Comparison of ENCODE assay signal across 9 mouse cellular contexts in the genomic region with DNA sequence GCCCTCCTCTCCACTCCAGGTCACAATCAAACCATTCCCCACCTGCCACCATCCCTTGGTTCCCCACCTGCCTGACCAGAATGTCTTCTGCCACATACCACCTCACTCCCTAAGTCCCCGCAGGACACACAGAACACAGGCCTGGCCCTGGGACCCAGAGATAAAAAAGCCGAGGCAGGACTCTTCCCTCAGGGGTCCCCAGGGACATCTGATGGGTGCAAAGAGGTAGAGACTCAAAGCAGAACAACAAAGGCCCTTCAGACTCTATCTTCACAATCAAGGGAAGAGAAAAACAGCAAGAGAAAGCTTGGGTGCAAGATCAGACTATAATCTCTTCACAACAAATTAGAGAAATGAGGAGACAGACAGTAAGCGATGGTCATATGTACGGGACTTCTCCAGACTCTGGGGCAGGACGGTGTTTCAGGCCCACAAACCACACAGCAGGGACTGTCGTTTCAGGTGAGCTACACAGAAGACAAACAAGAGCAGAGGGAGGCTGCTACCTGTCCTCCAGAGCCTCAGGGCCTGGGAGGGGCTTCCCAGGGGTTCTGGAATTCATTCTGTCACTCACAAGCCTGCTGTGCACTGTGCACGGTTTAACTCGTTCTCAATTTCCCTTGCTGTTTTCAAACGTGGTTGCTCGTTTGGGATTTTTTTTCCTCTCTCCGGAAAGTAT. TPM values are rescaled to one million over a fixed set of nuclear protein-coding genes. Genes with fewer than 3 reads are reported as not detected.
DNase-seq lines count a peak whose midpoint lies in the region; ATAC-seq lines count a peak whose summit lies in the region.
"Had no signal": no experiment of that assay in that cellular context is flagged by ENCODE, and none has a peak within 500 bp of the region (broad histone marks: within the 10 kb centered on the region; RNA-seq: fewer than 3 reads in every experiment).

No protein-coding gene starts in this region.

- peaks cover 67% of the 10 kb centered on the region for H3K27me3 ChIP-seq in kidney, embryonic 15.5 days
- peaks cover 51% of the 10 kb centered on the region for H3K27me3 ChIP-seq in hindbrain, embryonic 14.5 days (ENCODE audit: control insufficient read depth, insufficient read depth, low read length)
- peaks cover 61% of the 10 kb centered on the region for H3K27me3 ChIP-seq in midbrain, embryonic 15.5 days (replicated peaks)
- H3K27me3 ChIP-seq: Patski had no signal

- no peak overlapping the region for H3K9ac ChIP-seq in kidney, embryonic 15.5 days
- H3K9ac ChIP-seq in hindbrain, embryonic 14.5 days, result no peak overlapping the region
- no peak overlapping the region for H3K9ac ChIP-seq in midbrain, embryonic 15.5 days

- H3K4me3 ChIP-seq in kidney, embryonic 15.5 days (replicated peaks), result peak overlapping the region; percentile 69
- peak overlapping the region; percentile 71 for H3K4me3 ChIP-seq in brown adipose tissue, adult 24 weeks (ENCODE audit: insufficient read depth, low read depth, low read length)
- H3K4me3 ChIP-seq in hindbrain, embryonic 14.5 days (replicated peaks; ENCODE audit: low read length), result peak overlapping the region; percentile 57; the same call in 1 of the 2 replicates
- H3K4me3 ChIP-seq in midbrain, embryonic 15.5 days, result peak overlapping the region; percentile 58

- no peaks in the 10 kb centered on the region for H3K36me3 ChIP-seq in kidney, embryonic 15.5 days
- no peaks in the 10 kb centered on the region for H3K36me3 ChIP-seq in hindbrain, embryonic 14.5 days (replicated peaks; ENCODE audit: control insufficient read depth, insufficient read depth)
- H3K36me3 ChIP-seq in midbrain, embryonic 15.5 days (replicated peaks), result no peaks in the 10 kb centered on the region

- peak overlapping the region; percentile 100 for H3K4me2 ChIP-seq in kidney, embryonic 15.5 days
- peak overlapping the region; percentile 99 for H3K4me2 ChIP-seq in hindbrain, embryonic 14.5 days (replicated peaks)
- peak overlapping the region; percentile 100 for H3K4me2 ChIP-seq in midbrain, embryonic 15.5 days

- H3K27ac ChIP-seq in kidney, embryonic 15.5 days, result no peak overlapping the region
- no peak overlapping the region for H3K27ac ChIP-seq in brown adipose tissue, adult 24 weeks (replicated peaks; ENCODE audit: low read depth, low read length)
- no peak overlapping the region for H3K27ac ChIP-seq in hindbrain, embryonic 14.5 days
- no peak overlapping the region for H3K27ac ChIP-seq in midbrain, embryonic 15.5 days

- DNase-seq in kidney, postnatal 14 days, result no peak
- DNase-seq in hindbrain, embryonic 14.5 days (ENCODE audit: low spot score), result no peak
- DNase-seq in layer of hippocampus, postnatal 14 days (ENCODE audit: low spot score in 2 of 2), result no peak
- DNase-seq in urinary bladder, adult 18-20 months (ENCODE audit: low spot score in 2 of 2), result no peak
- DNase-seq in adrenal gland, postnatal 14 days, result no peak

- no peaks in the 10 kb centered on the region for H3K9me3 ChIP-seq in kidney, embryonic 15.5 days (replicated peaks)
- H3K9me3 ChIP-seq in hindbrain, embryonic 14.5 days (ENCODE audit: control insufficient read depth, low read length), result no peaks in the 10 kb centered on the region
- no peaks in the 10 kb centered on the region for H3K9me3 ChIP-seq in midbrain, embryonic 15.5 days

- ATAC-seq in kidney, embryonic 15.5 days (replicated peaks; ENCODE audit: low FRiP score), result no peak
- no peak for ATAC-seq in hindbrain, embryonic 14.5 days (ENCODE audit: low FRiP score)
- ATAC-seq in midbrain, embryonic 15.5 days (replicated peaks), result no peak

- peaks cover 44% of the 10 kb centered on the region for H3K4me1 ChIP-seq in kidney, embryonic 15.5 days
- H3K4me1 ChIP-seq in brown adipose tissue, adult 24 weeks (ENCODE audit: control insufficient read depth, insufficient read depth, insufficient read length, low read length), result no peaks in the 10 kb centered on the region
- peaks cover 23% of the 10 kb centered on the region for H3K4me1 ChIP-seq in hindbrain, embryonic 14.5 days (replicated peaks; ENCODE audit: control insufficient read depth, insufficient read depth, low read length)
- H3K4me1 ChIP-seq in midbrain, embryonic 15.5 days, result peaks cover 32% of the 10 kb centered on the region

- 27% methylated on average over 11 of the region's 11 CpGs for WGBS in kidney, embryonic 15.5 days
- 18% methylated on average over 11 of the region's 11 CpGs for WGBS in hindbrain, embryonic 14.5 days
- 21% methylated on average over 11 of the region's 11 CpGs for WGBS in midbrain, embryonic 15.5 days

RNA-seq across cellular contexts. Expression of gene Ankrd33b, which starts 2.3 kb away (rescaled TPM):
- polyA plus RNA-seq in kidney, embryonic 15.5 days (2015; fragmentation: Nextera tagmentation; extraction: Ambion mirVana), result 6.2 and 6.5 TPM in 2 replicates
- 0.67 and 0.91 TPM in 2 replicates for polyA plus RNA-seq in brown adipose tissue, adult 24 weeks (2012; ENCODE audit: insufficient read depth, insufficient read length, missing spikeins)
- 0.65 and 1.3 TPM in 2 replicates for polyA plus RNA-seq in hindbrain, embryonic 14.5 days (2014; fragmentation: Nextera tagmentation; extraction: Ambion mirVana)
- 0.65 and 1.1 TPM in 2 replicates for polyA plus RNA-seq in midbrain, embryonic 15.5 days (2015; fragmentation: Nextera tagmentation; extraction: Ambion mirVana)
- total RNA-seq in layer of hippocampus, postnatal 14 days (2021), result 10 to 100 TPM; 19.2 to 23.7 TPM
- 1.6 and 1.9 TPM in 2 replicates for total RNA-seq in adrenal gland, postnatal 14 days (2021)
